Mouse (Mus musculus): ENCODE results near the gene P4ha3.

GRCm38 (mm10) chr7:100331269-100331668 is 45.9 kb downstream of the P4ha3 start:
- TF ChIP-seq CTCF (conservative IDR thresholded peaks at IDR 0.05; ENCODE audit: insufficient read depth, insufficient read length, low read depth, low read length) = no peak
- no peak for TF ChIP-seq POLR2A (IDR thresholded peaks at IDR 0.05; ENCODE audit: low read depth, low read length)

All from kidney, adult 2 months (tissue).